Mouse (Mus musculus) lung, adult 2 months (tissue): ENCODE measurements around the gene Ptprn. TPM values are rescaled to one million over a fixed set of nuclear protein-coding genes. Genes with fewer than 3 reads are reported as not detected.

ENCODE experiments used
- DNase-seq: peaks from one replicate; pipeline ENCODE4 v3.0.0; 2022
- H3K4me1 ChIP-seq: fragments of 200-500 bp; 2 replicates; pipeline ENCODE4 v1.6.1; 2011; ENCODE audit warnings: low read length; ENCODE audit not compliant: control insufficient read depth, insufficient read depth
- H3K4me3 ChIP-seq: fragments of 200-500 bp; replicated peaks from 2 replicates; pipeline ENCODE3; 2011; ENCODE audit warnings: low read depth, mild to moderate bottlenecking, control low read depth, low read length; ENCODE audit errors: extremely low read depth
- CTCF ChIP-seq: fragments of 200-500 bp; IDR thresholded peaks from 2 replicates; pipeline ENCODE4 v1.5.1; 2011; ENCODE audit warnings: mild to moderate bottlenecking, low read length, control low read depth; ENCODE audit not compliant: insufficient read depth
- POLR2A ChIP-seq: fragments of 200-500 bp; IDR thresholded peaks from 2 replicates; pipeline ENCODE4 v1.6.1; 2011; ENCODE audit warnings: low read depth, mild to moderate bottlenecking, control low read depth, low read length, borderline replicate concordance; ENCODE audit errors: extremely low read depth
- WGBS: fragments of 180-500 bp; shearing (Covaris S2); methylation state at CpG from one replicate; pipeline ENCODE4 v1.1.7; 2018; 5-methylcytosine and 5-hydroxymethylcytosine counted together
- polyA plus RNA-seq: library from polyadenylated mRNA; depleted of rRNA; stranded (reverse); fragments of >200 nt; gene quantifications from 2 replicates; pipeline ENCODE4 v1.2.3, GENCODE M21; 2012

Gene Ptprn
- polyA plus RNA-seq, 1 experiment, result 2.1 TPM

GRCm38 (mm10) chr1:75253849-75254624 lies 10.3 kb downstream of the Ptprn start:
- TF ChIP-seq POLR2A (no peak), CTCF (peak; percentile 78)
- peak; percentile 84 for DNase-seq
- Histone ChIP-seq H3K4me1 (peaks cover 2% of the 10 kb centered on the region; the same call in 1 of the 2 replicates), H3K4me3 (no peak overlapping the region)
- 62% methylated on average over 16 of the region's 16 CpGs for WGBS

- Histone ChIP-seq H3K4me3 (no peak overlapping the region), H3K4me1 (peaks cover 8% of the 10 kb centered on the region; the same call in 1 of the 2 replicates)
- TF ChIP-seq CTCF (no peak), POLR2A (no peak)
- no peak for DNase-seq
- WGBS, result 70% methylated on average over 16 of the region's 16 CpGs
Measured at GRCm38 (mm10) chr1:75253029-75253428, 11.3 kb downstream of the Ptprn start.

GRCm38 (mm10) chr1:75252308-75252707 lies 12.0 kb downstream of the Ptprn start:
- Histone ChIP-seq H3K4me1 (peaks cover 10% of the 10 kb centered on the region; the same call in 1 of the 2 replicates), H3K4me3 (no peak overlapping the region)
- WGBS, result 64% methylated on average over 13 of the region's 13 CpGs
- DNase-seq, result no peak
- no peak for TF ChIP-seq CTCF
- TF ChIP-seq POLR2A, result no peak

GRCm38 (mm10) chr1:75251112-75251970 lies 13.0 kb downstream of the Ptprn start:
- Histone ChIP-seq H3K4me3 (peak overlapping the region; percentile 52), H3K4me1 (peaks cover 10% of the 10 kb centered on the region; the same call in 1 of the 2 replicates)
- WGBS, result 6% methylated on average over 21 of the region's 22 CpGs
- DNase-seq, result peak; percentile 83
- TF ChIP-seq CTCF, result peak; percentile 59
- TF ChIP-seq POLR2A, result 0 out of 2 replicates have a peak, but pooled peaks have one; percentile 9

- WGBS, result 75% methylated on average over 3 of the region's 3 CpGs
- H3K4me1 ChIP-seq, result peaks cover 10% of the 10 kb centered on the region; the same call in 1 of the 2 replicates
- no peak for TF ChIP-seq CTCF
- no peak for TF ChIP-seq POLR2A
- DNase-seq, result no peak
- H3K4me3 ChIP-seq, result no peak overlapping the region
Measured at GRCm38 (mm10) chr1:75250498-75250897, 13.8 kb downstream of the Ptprn start.

- peak; percentile 37 for DNase-seq
- Histone ChIP-seq H3K4me3 (no peak overlapping the region), H3K4me1 (peaks cover 10% of the 10 kb centered on the region; the same call in 1 of the 2 replicates)
Measured at GRCm38 (mm10) chr1:75248041-75248772, 16.1 kb downstream of the Ptprn start.

GRCm38 (mm10) chr1:75247071-75247930 lies 17.0 kb downstream of the Ptprn start:
- TF ChIP-seq CTCF, result no peak
- TF ChIP-seq POLR2A, result no peak
- no peak overlapping the region for H3K4me3 ChIP-seq
- H3K4me1 ChIP-seq, result peaks cover 10% of the 10 kb centered on the region; the same call in 1 of the 2 replicates
- 83% methylated on average over 16 of the region's 16 CpGs for WGBS
- no peak for DNase-seq

More at GRCm38 (mm10) chr1:75248041-75248772, 16.1 kb downstream of the Ptprn start:
- 38% methylated on average over 9 of the region's 9 CpGs for WGBS
- no peak for TF ChIP-seq POLR2A
- TF ChIP-seq CTCF, result no peak

- no peak overlapping the region for H3K4me3 ChIP-seq
- 35% methylated on average over 4 of the region's 4 CpGs for WGBS
- no peak for TF ChIP-seq CTCF
- no peak for TF ChIP-seq POLR2A
- DNase-seq, result no peak
- peaks cover 7% of the 10 kb centered on the region; the same call in 1 of the 2 replicates for H3K4me1 ChIP-seq
Measured at GRCm38 (mm10) chr1:75244836-75245235, 19.5 kb downstream of the Ptprn start.
